Mouse (Mus musculus): Measurements from ENCODE around the gene Inppl1. TPM values are rescaled to one million over a fixed set of nuclear protein-coding genes. Genes with fewer than 3 reads are reported as not detected.
A peak's percentile ranks its signal among the peaks of the same experiment; 100 is the strongest.

Inppl1 gene
- polyA plus RNA-seq, 1 experiment from 2014 or later = 16.6 TPM

- Histone ChIP-seq H3K27me3 (ENCODE audit: control insufficient read depth, insufficient read depth, low read length) (no peaks in the 10 kb centered on the region), H3K4me2 (replicated peaks; ENCODE audit: low read depth) (no peak overlapping the region), H3K36me3 (ENCODE audit: control insufficient read depth, insufficient read depth, low read length) (no peaks in the 10 kb centered on the region), H3K9me3 (ENCODE audit: control insufficient read depth, low read length) (no peaks in the 10 kb centered on the region), H3K4me1 (replicated peaks; ENCODE audit: control insufficient read depth, insufficient read depth) (no peaks in the 10 kb centered on the region), H3K27ac (replicated peaks) (no peak overlapping the region), H3K4me3 (ENCODE audit: low read depth, low read length) (no peak overlapping the region), H3K9ac (ENCODE audit: low read length) (no peak overlapping the region)
- ATAC-seq (ENCODE audit: low FRiP score, low TSS enrichment) = no peak
- 74% methylated on average over 11 of the region's 11 CpGs for WGBS
- no peak for DNase-seq (ENCODE audit: low spot score)
- no peak for TF ChIP-seq EP300 (optimal IDR thresholded peaks at IDR 0.05)
- TF ChIP-seq CTCF (IDR thresholded peaks at IDR 0.05; ENCODE audit: low read depth) = no peak
Measured at GRCm38 (mm10) chr7:101866491-101867265, 28.6 kb upstream of the Inppl1 start.

GRCm38 (mm10) chr7:101863415-101863814 lies 25.4 kb upstream of the Inppl1 start, which contains the start of gene Anapc15:
Gene Anapc15 (plus strand): TSS chr7:101863715.
- 64% methylated on average over 3 of the region's 3 CpGs for WGBS
- no peak within 1 kb of the TSS for H3K4me2 ChIP-seq (replicated peaks; ENCODE audit: low read depth)
- TF ChIP-seq EP300 (optimal IDR thresholded peaks at IDR 0.05) = no peak
- TF ChIP-seq CTCF (IDR thresholded peaks at IDR 0.05; ENCODE audit: low read depth) = no peak
- no peaks in the 10 kb centered on the region for H3K36me3 ChIP-seq (ENCODE audit: control insufficient read depth, insufficient read depth, low read length)
- no peak for DNase-seq (ENCODE audit: low spot score)
- H3K9me3 ChIP-seq (ENCODE audit: control insufficient read depth, low read length) = no peaks in the 10 kb centered on the region
- no peaks in the 10 kb centered on the region for H3K27me3 ChIP-seq (ENCODE audit: control insufficient read depth, insufficient read depth, low read length)
- no peak within 1 kb of the TSS for H3K4me3 ChIP-seq (ENCODE audit: low read depth, low read length)
- no peak within 1 kb of the TSS for H3K9ac ChIP-seq (ENCODE audit: low read length)
- no peak within 1 kb of the TSS for H3K27ac ChIP-seq (replicated peaks)
- no peaks in the 10 kb centered on the region for H3K4me1 ChIP-seq (replicated peaks; ENCODE audit: control insufficient read depth, insufficient read depth)
- no peak for ATAC-seq (ENCODE audit: low FRiP score, low TSS enrichment)

- Histone ChIP-seq H3K4me1 (replicated peaks; ENCODE audit: control insufficient read depth, insufficient read depth) (no peaks in the 10 kb centered on the region), H3K27me3 (ENCODE audit: control insufficient read depth, insufficient read depth, low read length) (no peaks in the 10 kb centered on the region), H3K36me3 (ENCODE audit: control insufficient read depth, insufficient read depth, low read length) (no peaks in the 10 kb centered on the region), H3K9me3 (ENCODE audit: control insufficient read depth, low read length) (no peaks in the 10 kb centered on the region), H3K4me3 (ENCODE audit: low read depth, low read length) (no peak overlapping the region), H3K9ac (ENCODE audit: low read length) (no peak overlapping the region), H3K27ac (replicated peaks) (no peak overlapping the region), H3K4me2 (replicated peaks; ENCODE audit: low read depth) (no peak overlapping the region)
- 0 out of 2 replicates have a peak, but pooled peaks have one; percentile 4 for TF ChIP-seq CTCF (IDR thresholded peaks at IDR 0.05; ENCODE audit: low read depth)
- TF ChIP-seq EP300 (optimal IDR thresholded peaks at IDR 0.05) = no peak
- DNase-seq (ENCODE audit: low spot score) (no peak), ATAC-seq (ENCODE audit: low FRiP score, low TSS enrichment) (no peak)
- 68% methylated on average over 3 of the region's 3 CpGs for WGBS
Measured at GRCm38 (mm10) chr7:101862291-101862690, 24.3 kb upstream of the Inppl1 start.

- H3K4me3 ChIP-seq (ENCODE audit: low read depth, low read length) = no peak overlapping the region
- DNase-seq (ENCODE audit: low spot score) = no peak
- no peaks in the 10 kb centered on the region for H3K27me3 ChIP-seq (ENCODE audit: control insufficient read depth, insufficient read depth, low read length)
Measured at GRCm38 (mm10) chr7:101860978-101861377, 22.9 kb upstream of the Inppl1 start.

GRCm38 (mm10) chr7:101858362-101858761 lies 20.3 kb upstream of the Inppl1 start:
- H3K9me3 ChIP-seq (ENCODE audit: control insufficient read depth, low read length) = no peaks in the 10 kb centered on the region
- 57% methylated on average over 9 of the region's 9 CpGs for WGBS
- DNase-seq (ENCODE audit: low spot score) (peak; percentile 42), ATAC-seq (ENCODE audit: low FRiP score, low TSS enrichment) (peak; percentile 79)
- H3K27me3 ChIP-seq (ENCODE audit: control insufficient read depth, insufficient read depth, low read length) = no peaks in the 10 kb centered on the region
- H3K36me3 ChIP-seq (ENCODE audit: control insufficient read depth, insufficient read depth, low read length) = no peaks in the 10 kb centered on the region
- no peak overlapping the region for H3K9ac ChIP-seq (ENCODE audit: low read length)
- no peak overlapping the region for H3K4me3 ChIP-seq (ENCODE audit: low read depth, low read length)
- H3K4me2 ChIP-seq (replicated peaks; ENCODE audit: low read depth) = no peak overlapping the region
- TF ChIP-seq EP300 (optimal IDR thresholded peaks at IDR 0.05) (no peak), CTCF (IDR thresholded peaks at IDR 0.05; ENCODE audit: low read depth) (no peak)
- H3K27ac ChIP-seq (replicated peaks) = peak overlapping the region; percentile 58
- H3K4me1 ChIP-seq (replicated peaks; ENCODE audit: control insufficient read depth, insufficient read depth) = no peaks in the 10 kb centered on the region

More at GRCm38 (mm10) chr7:101860978-101861377, 22.9 kb upstream of the Inppl1 start:
- Histone ChIP-seq H3K9ac (ENCODE audit: low read length) (no peak overlapping the region), H3K4me2 (replicated peaks; ENCODE audit: low read depth) (no peak overlapping the region), H3K4me1 (replicated peaks; ENCODE audit: control insufficient read depth, insufficient read depth) (no peaks in the 10 kb centered on the region), H3K9me3 (ENCODE audit: control insufficient read depth, low read length) (no peaks in the 10 kb centered on the region), H3K36me3 (ENCODE audit: control insufficient read depth, insufficient read depth, low read length) (no peaks in the 10 kb centered on the region), H3K27ac (replicated peaks) (no peak overlapping the region)
- no peak for ATAC-seq (ENCODE audit: low FRiP score, low TSS enrichment)
- TF ChIP-seq CTCF (IDR thresholded peaks at IDR 0.05; ENCODE audit: low read depth) (no peak), EP300 (optimal IDR thresholded peaks at IDR 0.05) (no peak)

GRCm38 (mm10) chr7:101857094-101857493 lies 19.1 kb upstream of the Inppl1 start, which contains the start of gene Folr2:
Gene Folr2 (minus strand): TSS chr7:101857194.
- no peak within 1 kb of the TSS for H3K27ac ChIP-seq (replicated peaks)
- no peaks in the 10 kb centered on the region for H3K36me3 ChIP-seq (ENCODE audit: control insufficient read depth, insufficient read depth, low read length)
- no peak within 1 kb of the TSS for H3K9ac ChIP-seq (ENCODE audit: low read length)
- 78% methylated on average over 4 of the region's 4 CpGs for WGBS
- TF ChIP-seq EP300 (optimal IDR thresholded peaks at IDR 0.05) (no peak), CTCF (IDR thresholded peaks at IDR 0.05; ENCODE audit: low read depth) (no peak)
- H3K27me3 ChIP-seq (ENCODE audit: control insufficient read depth, insufficient read depth, low read length) = no peaks in the 10 kb centered on the region
- no peaks in the 10 kb centered on the region for H3K9me3 ChIP-seq (ENCODE audit: control insufficient read depth, low read length)
- H3K4me1 ChIP-seq (replicated peaks; ENCODE audit: control insufficient read depth, insufficient read depth) = no peaks in the 10 kb centered on the region
- ATAC-seq (ENCODE audit: low FRiP score, low TSS enrichment) (no peak), DNase-seq (ENCODE audit: low spot score) (no peak)
- H3K4me3 ChIP-seq (ENCODE audit: low read depth, low read length) = no peak within 1 kb of the TSS
- H3K4me2 ChIP-seq (replicated peaks; ENCODE audit: low read depth) = no peak within 1 kb of the TSS

Data from stomach, postnatal 0 days (tissue).